Mouse (Mus musculus) left cerebral cortex, postnatal 25 days (tissue): ENCODE results near the gene Tmem232. TPM values are rescaled to one million over a fixed set of nuclear protein-coding genes. Genes with fewer than 3 reads are reported as not detected.
"Not testable (repeated sequence)": the region's sequence is repeated elsewhere in the genome, so short reads cannot be mapped to it uniquely, and the experiment has no call there.

Source experiments
- DNase-seq, 2 experiments: peaks; one replicate each; pipeline ENCODE4 v3.0.0; 2022; ENCODE audit warnings: low spot score in 2 of 2, mixed read lengths in 1 of 2
- intact Hi-C: fragments of 180-260 bp; cut with DNase I; formaldehyde crosslinking; loops from one replicate; pipeline ENCODE4 v1.15.1; 2025
- microRNA-seq, 2 experiments: library from miRNA; unstranded; fragments of <30 nt; microRNA quantifications; one replicate each; pipeline ENCODE4 v1.2.0; 2022
- total RNA-seq, 2 experiments: library from RNA; stranded (reverse); gene quantifications; 2 replicates each; pipeline ENCODE4 v1.2.3; 2021

Tmem232 gene
- total RNA-seq, 2 experiments from 2014 or later = 1.1 to 2.3 TPM

GRCm38 (mm10) chr17:65320623-65321022, 220.0 kb downstream of the Tmem232 start:
- DNase-seq = no peak
- intact Hi-C loops = no loop called here

DNA sequence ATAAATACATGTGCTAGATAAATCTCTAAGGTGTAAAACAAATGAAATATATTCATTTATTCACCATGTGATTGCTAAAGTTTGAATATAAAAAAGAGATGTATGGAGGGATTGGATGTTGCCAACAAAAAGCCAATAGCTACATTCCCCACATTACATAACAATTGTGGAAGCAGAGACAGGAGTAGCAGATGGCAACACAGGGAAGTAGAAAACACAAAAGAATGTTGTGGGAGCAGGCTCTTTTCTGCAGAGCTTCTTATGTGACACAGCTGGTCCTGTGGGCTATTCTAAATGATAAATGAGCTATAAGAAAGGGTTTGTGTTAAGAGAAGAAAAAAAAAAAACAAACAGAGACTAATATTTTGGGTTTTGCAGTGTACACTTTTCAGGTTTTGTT, 240.6 kb downstream of the Tmem232 start:
- intact Hi-C loops = no loop called here
- peak in 1 of 2 experiments; percentile 59 for DNase-seq

DNA sequence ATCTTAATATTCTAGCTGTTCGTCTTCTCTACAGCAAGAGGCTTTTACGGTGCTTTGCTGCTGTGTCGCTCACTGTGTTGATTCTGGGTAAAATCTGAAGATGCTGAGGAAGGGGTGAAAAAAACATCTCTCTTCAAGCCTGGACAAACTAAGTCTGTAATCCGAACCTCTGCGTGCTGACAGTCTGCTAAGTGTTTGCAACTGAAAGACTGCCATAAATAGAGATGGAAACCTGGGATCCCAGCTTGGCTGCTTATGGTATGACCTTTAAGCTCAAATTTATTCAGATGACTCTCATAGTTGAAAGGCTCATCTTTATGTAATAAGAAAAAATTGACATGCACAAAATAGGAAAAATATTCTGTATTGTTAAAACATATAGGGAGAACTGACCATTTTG, 242.8 kb downstream of the Tmem232 start:
- intact Hi-C loops = no loop called here
- no peak for DNase-seq

- intact Hi-C loops = loop anchor here (5.0 kb wide), 2 partner anchors 120 to 650 kb away; partner anchors contain the start of gene Man2a1
- peak; percentile 3 to 22 for DNase-seq
Observed at GRCm38 (mm10) chr17:65252160-65252559, 288.4 kb downstream of the Tmem232 start.

GRCm38 (mm10) chr17:65250261-65250660, 290.3 kb downstream of the Tmem232 start:
- intact Hi-C loops = loop anchor here (2.0 to 5.0 kb wide), 3 partner anchors 122 to 648 kb away; partner anchors contain the start of gene Man2a1
- DNase-seq = peak; percentile 4 to 87

DNA sequence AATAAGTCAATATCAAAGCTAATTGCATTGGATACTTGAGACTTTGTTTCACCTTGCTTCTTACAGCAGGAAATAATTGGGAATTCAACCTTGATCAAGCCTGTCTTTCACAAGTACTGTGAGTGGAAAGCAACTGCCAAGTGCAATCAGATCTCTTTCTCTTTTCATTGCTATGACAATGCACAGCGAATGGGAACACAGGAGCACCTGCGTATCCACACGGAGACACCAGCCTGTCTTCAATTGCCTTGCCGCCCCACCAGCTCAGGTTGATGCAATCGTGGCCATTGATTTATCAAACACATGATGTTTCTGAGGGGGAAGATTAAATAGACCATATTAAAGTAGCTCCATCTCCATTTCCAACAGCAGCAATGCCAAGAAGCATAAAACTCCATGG, 296.9 kb downstream of the Tmem232 start:
- intact Hi-C loops = no loop called here
- no peak for DNase-seq

- DNase-seq = no peak
- intact Hi-C loops = no loop called here
Observed at GRCm38 (mm10) chr17:65225347-65225916, 315.1 kb downstream of the Tmem232 start.

DNA sequence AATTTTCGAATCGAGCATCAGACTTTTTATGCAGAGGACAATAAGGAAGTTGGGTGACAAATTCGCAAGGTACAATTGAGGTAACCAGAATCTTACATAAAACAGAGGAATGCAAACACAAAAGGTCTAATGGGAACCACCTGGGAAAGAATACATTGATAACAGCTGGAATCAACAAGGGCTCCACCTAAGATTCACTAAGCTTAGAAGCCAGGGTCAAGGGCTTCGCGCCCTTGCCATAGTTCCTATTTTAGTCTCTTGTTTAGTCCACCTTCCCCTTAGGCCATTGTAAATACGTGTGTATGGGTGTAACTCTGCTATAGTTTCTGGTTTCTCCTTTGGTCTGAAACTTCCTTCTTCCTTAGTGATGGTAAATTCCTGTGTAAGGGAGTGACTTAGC, 318.9 kb downstream of the Tmem232 start:
- intact Hi-C loops, DNase-seq: not testable (repeated sequence)

Small RNA genes lying within 50 kb of the gene (microRNA-seq; reads per million reads assigned to microRNA genes)
- 0 reads per million in 2 experiments for gene Gm25731

Other genes with a start within 250 kb of the Tmem232 start
- 100 to 1,000 TPM; 162 to 181 TPM for gene Vapa, start 72.8 kb upstream of the Tmem232 start, total RNA-seq
- gene Txndc2, start 101.4 kb upstream of the Tmem232 start, total RNA-seq = not detected
- 10 to 100 TPM; 64.1 to 65.5 TPM for gene Rab31, start 232.0 kb upstream of the Tmem232 start, total RNA-seq
- gene Ppp4r1, start 241.8 kb upstream of the Tmem232 start, total RNA-seq = 10 to 100 TPM; 41.7 to 57.5 TPM